Mouse (Mus musculus): ENCODE measurements around the gene Tusc2.
"Not testable (repeated sequence)": the region's sequence is repeated elsewhere in the genome, so short reads cannot be mapped to it uniquely, and the experiment has no call there.

Tusc2 gene

GRCm38 (mm10) chr9:107568331-107569261 lies 5.5 kb downstream of the Tusc2 start:
- DNase-seq (ENCODE audit: low read depth, low spot score) = peak; percentile 91

GRCm38 (mm10) chr9:107569270-107569669 lies 6.2 kb downstream of the Tusc2 start:
- DNase-seq (ENCODE audit: low read depth, low spot score) = no peak

- no peak for DNase-seq (ENCODE audit: low read depth, low spot score)
These were observed 7.0 kb downstream of the Tusc2 start for GRCm38 (mm10) chr9:107570016-107570415.

- DNase-seq (ENCODE audit: low read depth, low spot score) = no peak
These were observed 7.8 kb downstream of the Tusc2 start for GRCm38 (mm10) chr9:107570845-107571244.

GRCm38 (mm10) chr9:107571534-107572326 lies 8.7 kb downstream of the Tusc2 start:
- no peak for DNase-seq (ENCODE audit: low read depth, low spot score)

- DNase-seq (ENCODE audit: low read depth, low spot score) = no peak
These were observed 9.2 kb downstream of the Tusc2 start for GRCm38 (mm10) chr9:107572327-107572662.

GRCm38 (mm10) chr9:107573774-107574173 lies 10.7 kb downstream of the Tusc2 start:
- not testable (repeated sequence) for DNase-seq (ENCODE audit: low read depth, low spot score)

GRCm38 (mm10) chr9:107575579-107576356 lies 12.7 kb downstream of the Tusc2 start:
- no peak for DNase-seq (ENCODE audit: low read depth, low spot score)

- peak; percentile 76 for DNase-seq (ENCODE audit: low read depth, low spot score)
These were observed 13.5 kb downstream of the Tusc2 start, which contains the start of gene Hyal1 for GRCm38 (mm10) chr9:107576357-107577107. Hyal1 (plus strand) TSS chr9:107576927.

GRCm38 (mm10) chr9:107577871-107578270 lies 14.8 kb downstream of the Tusc2 start:
- no peak for DNase-seq (ENCODE audit: low read depth, low spot score)

- no peak for DNase-seq (ENCODE audit: low read depth, low spot score)
These were observed 15.5 kb downstream of the Tusc2 start, which contains the start of gene Naa80 for GRCm38 (mm10) chr9:107578587-107578986. Naa80 (plus strand) TSS chr9:107578887.

- no peak for DNase-seq (ENCODE audit: low read depth, low spot score)
These were observed 16.2 kb downstream of the Tusc2 start for GRCm38 (mm10) chr9:107579023-107579900.

- peak; percentile 75 for DNase-seq (ENCODE audit: low read depth, low spot score)
These were observed 17.7 kb downstream of the Tusc2 start, which contains the start of gene Hyal3 for GRCm38 (mm10) chr9:107580501-107581317. Hyal3 (plus strand) TSS chr9:107580818.

GRCm38 (mm10) chr9:107581584-107581983 lies 18.5 kb downstream of the Tusc2 start:
- DNase-seq (ENCODE audit: low read depth, low spot score) = no peak

GRCm38 (mm10) chr9:107582509-107583062 lies 19.5 kb downstream of the Tusc2 start:
- no peak for DNase-seq (ENCODE audit: low read depth, low spot score)

- no peak for DNase-seq (ENCODE audit: low read depth, low spot score)
These were observed 20.1 kb downstream of the Tusc2 start for GRCm38 (mm10) chr9:107583174-107583573.

GRCm38 (mm10) chr9:107586504-107586903 lies 23.4 kb downstream of the Tusc2 start:
- DNase-seq (ENCODE audit: low read depth, low spot score) = no peak

GRCm38 (mm10) chr9:107586974-107587832 lies 24.1 kb downstream of the Tusc2 start, which contains the start of gene Ifrd2:
Ifrd2 (plus strand) TSS chr9:107587642.
- peak; percentile 96 for DNase-seq (ENCODE audit: low read depth, low spot score)
